Mouse (Mus musculus): ENCODE data around the gene Gm49388. TPM values are rescaled to one million over a fixed set of nuclear protein-coding genes. Genes with fewer than 3 reads are reported as not detected.

Gm49388 gene
- polyA plus RNA-seq, 1 experiment from 2014 or later, result not detected

GRCm38 (mm10) chr7:127810650-127811049 lies 25.2 kb downstream of the Gm49388 start:
- no peak for ATAC-seq (ENCODE audit: insufficient number of reproducible peaks, low FRiP score)
- no peaks in the 10 kb centered on the region for H3K27me3 ChIP-seq (replicated peaks)
- H3K4me1 ChIP-seq (replicated peaks), result 0 out of 2 replicates have a peak, but pooled peaks cover 2% of the 10 kb centered on the region
- no peak overlapping the region for H3K27ac ChIP-seq (ENCODE audit: poor library complexity, severe bottlenecking)
- no peaks in the 10 kb centered on the region for H3K36me3 ChIP-seq
- H3K4me2 ChIP-seq, result no peak overlapping the region
- 61% methylated on average over 10 of the region's 10 CpGs for WGBS
- H3K4me3 ChIP-seq, result no peak overlapping the region
- H3K9me3 ChIP-seq (replicated peaks), result no peaks in the 10 kb centered on the region
- H3K9ac ChIP-seq, result no peak overlapping the region

GRCm38 (mm10) chr7:127811240-127811639 lies 25.8 kb downstream of the Gm49388 start:
- Histone ChIP-seq H3K9ac (no peak overlapping the region), H3K4me3 (no peak overlapping the region), H3K4me1 (replicated peaks) (0 out of 2 replicates have a peak, but pooled peaks cover 2% of the 10 kb centered on the region), H3K9me3 (replicated peaks) (no peaks in the 10 kb centered on the region), H3K27me3 (replicated peaks) (no peaks in the 10 kb centered on the region), H3K36me3 (no peaks in the 10 kb centered on the region), H3K27ac (ENCODE audit: poor library complexity, severe bottlenecking) (no peak overlapping the region), H3K4me2 (no peak overlapping the region)
- ATAC-seq (ENCODE audit: insufficient number of reproducible peaks, low FRiP score), result no peak
- WGBS, result 64% methylated on average over 4 of the region's 4 CpGs

- no peak overlapping the region for H3K9ac ChIP-seq
- no peak overlapping the region for H3K4me3 ChIP-seq
- H3K27ac ChIP-seq (ENCODE audit: poor library complexity, severe bottlenecking), result no peak overlapping the region
- no peaks in the 10 kb centered on the region for H3K36me3 ChIP-seq
- WGBS, result 76% methylated on average over 3 of the region's 3 CpGs
- H3K27me3 ChIP-seq (replicated peaks), result no peaks in the 10 kb centered on the region
- 0 out of 2 replicates have a peak, but pooled peaks cover 2% of the 10 kb centered on the region for H3K4me1 ChIP-seq (replicated peaks)
- H3K9me3 ChIP-seq (replicated peaks), result no peaks in the 10 kb centered on the region
- no peak for ATAC-seq (ENCODE audit: insufficient number of reproducible peaks, low FRiP score)
- H3K4me2 ChIP-seq, result no peak overlapping the region
Observed at GRCm38 (mm10) chr7:127812292-127812691, 26.9 kb downstream of the Gm49388 start.

- Histone ChIP-seq H3K27ac (ENCODE audit: poor library complexity, severe bottlenecking) (no peak overlapping the region), H3K4me3 (no peak overlapping the region), H3K4me1 (replicated peaks) (0 out of 2 replicates have a peak, but pooled peaks cover 2% of the 10 kb centered on the region), H3K9me3 (replicated peaks) (no peaks in the 10 kb centered on the region), H3K36me3 (no peaks in the 10 kb centered on the region), H3K9ac (no peak overlapping the region), H3K27me3 (replicated peaks) (no peaks in the 10 kb centered on the region), H3K4me2 (no peak overlapping the region)
- ATAC-seq (ENCODE audit: insufficient number of reproducible peaks, low FRiP score), result no peak
- WGBS, result 76% methylated on average over 4 of the region's 4 CpGs
Observed at GRCm38 (mm10) chr7:127813821-127814220, 28.4 kb downstream of the Gm49388 start.

- WGBS, result 78% methylated on average over 19 of the region's 19 CpGs
- no peak overlapping the region for H3K27ac ChIP-seq (ENCODE audit: poor library complexity, severe bottlenecking)
- no peak for ATAC-seq (ENCODE audit: insufficient number of reproducible peaks, low FRiP score)
- H3K9ac ChIP-seq, result no peak overlapping the region
- H3K27me3 ChIP-seq (replicated peaks), result no peaks in the 10 kb centered on the region
- H3K4me3 ChIP-seq, result no peak overlapping the region
- H3K36me3 ChIP-seq, result no peaks in the 10 kb centered on the region
- H3K4me1 ChIP-seq (replicated peaks), result 0 out of 2 replicates have a peak, but pooled peaks cover 2% of the 10 kb centered on the region
- H3K9me3 ChIP-seq (replicated peaks), result no peaks in the 10 kb centered on the region
- H3K4me2 ChIP-seq, result no peak overlapping the region
Observed at GRCm38 (mm10) chr7:127814241-127814921, 29.0 kb downstream of the Gm49388 start.

- no peak overlapping the region for H3K4me2 ChIP-seq
- H3K36me3 ChIP-seq, result no peaks in the 10 kb centered on the region
- 89% methylated on average over 15 of the region's 15 CpGs for WGBS
Observed at GRCm38 (mm10) chr7:127815116-127815665, 29.8 kb downstream of the Gm49388 start.

GRCm38 (mm10) chr7:127815954-127816821 lies 30.8 kb downstream of the Gm49388 start:
- no peak; the same call in 1 of the 2 replicates for ATAC-seq (ENCODE audit: insufficient number of reproducible peaks, low FRiP score)
- peak overlapping the region; percentile 4; the same call in 1 of the 2 replicates for H3K9ac ChIP-seq
- H3K4me2 ChIP-seq, result no peak overlapping the region
- no peak overlapping the region for H3K27ac ChIP-seq (ENCODE audit: poor library complexity, severe bottlenecking)
- H3K4me1 ChIP-seq (replicated peaks), result 0 out of 2 replicates have a peak, but pooled peaks cover 2% of the 10 kb centered on the region
- no peaks in the 10 kb centered on the region for H3K27me3 ChIP-seq (replicated peaks)
- 59% methylated on average over 15 of the region's 15 CpGs for whole genome bisulfite sequencing
- no peaks in the 10 kb centered on the region for H3K36me3 ChIP-seq
- H3K9me3 ChIP-seq (replicated peaks), result no peaks in the 10 kb centered on the region
- H3K4me3 ChIP-seq, result no peak overlapping the region

More at GRCm38 (mm10) chr7:127815116-127815665, 29.8 kb downstream of the Gm49388 start:
- ATAC-seq (ENCODE audit: insufficient number of reproducible peaks, low FRiP score), result no peak
- Histone ChIP-seq H3K4me3 (no peak overlapping the region), H3K4me1 (replicated peaks) (0 out of 2 replicates have a peak, but pooled peaks cover 2% of the 10 kb centered on the region), H3K27me3 (replicated peaks) (no peaks in the 10 kb centered on the region), H3K9ac (no peak overlapping the region), H3K9me3 (replicated peaks) (no peaks in the 10 kb centered on the region), H3K27ac (ENCODE audit: poor library complexity, severe bottlenecking) (no peak overlapping the region)

- Histone ChIP-seq H3K4me2 (no peak overlapping the region), H3K9me3 (replicated peaks) (no peaks in the 10 kb centered on the region), H3K27ac (ENCODE audit: poor library complexity, severe bottlenecking) (no peak overlapping the region), H3K9ac (no peak overlapping the region), H3K4me1 (replicated peaks) (0 out of 2 replicates have a peak, but pooled peaks cover 2% of the 10 kb centered on the region), H3K36me3 (no peaks in the 10 kb centered on the region), H3K27me3 (replicated peaks) (no peaks in the 10 kb centered on the region), H3K4me3 (no peak overlapping the region)
- 72% methylated on average over 7 of the region's 7 CpGs for WGBS
- no peak for ATAC-seq (ENCODE audit: insufficient number of reproducible peaks, low FRiP score)
Observed at GRCm38 (mm10) chr7:127817053-127817452, 31.6 kb downstream of the Gm49388 start.

GRCm38 (mm10) chr7:127817776-127818175 lies 32.4 kb downstream of the Gm49388 start:
- Histone ChIP-seq H3K27ac (ENCODE audit: poor library complexity, severe bottlenecking) (no peak overlapping the region), H3K4me3 (no peak overlapping the region), H3K4me1 (replicated peaks) (0 out of 2 replicates have a peak, but pooled peaks cover 2% of the 10 kb centered on the region), H3K4me2 (no peak overlapping the region), H3K27me3 (replicated peaks) (no peaks in the 10 kb centered on the region), H3K36me3 (no peaks in the 10 kb centered on the region), H3K9ac (no peak overlapping the region), H3K9me3 (replicated peaks) (no peaks in the 10 kb centered on the region)
- 86% methylated on average over 5 of the region's 5 CpGs for WGBS
- no peak for ATAC-seq (ENCODE audit: insufficient number of reproducible peaks, low FRiP score)

GRCm38 (mm10) chr7:127820836-127821509 lies 35.6 kb downstream of the Gm49388 start:
- no peak for ATAC-seq (ENCODE audit: insufficient number of reproducible peaks, low FRiP score)
- Histone ChIP-seq H3K4me3 (no peak overlapping the region), H3K27me3 (replicated peaks) (peaks cover 19% of the 10 kb centered on the region), H3K9me3 (replicated peaks) (no peaks in the 10 kb centered on the region), H3K36me3 (no peaks in the 10 kb centered on the region), H3K4me2 (no peak overlapping the region), H3K9ac (no peak overlapping the region), H3K27ac (ENCODE audit: poor library complexity, severe bottlenecking) (no peak overlapping the region), H3K4me1 (replicated peaks) (peaks cover 3% of the 10 kb centered on the region; the same call in 1 of the 2 replicates)
- 62% methylated on average over 13 of the region's 13 CpGs for WGBS
